Mouse (Mus musculus): ENCODE results near the gene Msrb1. TPM values are rescaled to one million over a fixed set of nuclear protein-coding genes. Genes with fewer than 3 reads are reported as not detected.
"Not testable (repeated sequence)": the region's sequence is repeated elsewhere in the genome, so short reads cannot be mapped to it uniquely, and the experiment has no call there.

Gene Msrb1
- polyA plus RNA-seq, 1 experiment from 2014 or later: 19.5 TPM

DNA sequence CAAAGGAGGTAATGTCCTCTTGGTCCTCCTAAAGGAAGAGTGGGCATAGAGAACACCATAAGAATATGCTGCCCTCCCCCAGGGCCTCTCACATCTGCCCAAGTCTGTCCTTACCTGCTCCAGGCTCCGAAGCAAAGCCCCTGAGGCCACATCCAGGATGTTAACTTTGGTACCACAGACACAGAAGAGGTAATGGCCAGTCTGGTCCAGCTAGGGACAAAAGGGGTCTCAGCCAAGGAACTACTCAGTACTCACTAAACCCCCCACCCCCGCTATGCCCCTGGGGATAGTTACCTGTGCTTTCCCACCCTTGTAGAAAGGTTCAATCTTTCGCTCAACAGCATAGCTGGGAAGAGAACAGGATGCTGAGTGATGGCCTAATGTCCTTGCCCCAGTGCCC is 30.6 kb upstream of the Msrb1 start:
- 95% methylated on average over 3 of the region's 3 CpGs for WGBS
- Histone ChIP-seq H3K27me3 (no peaks in the 10 kb centered on the region), H3K4me3 (replicated peaks) (peak overlapping the region; percentile 81; the same call in 1 of the 2 replicates), H3K9ac (0 out of 2 replicates have a peak overlapping the region, but pooled peaks have one; percentile 12), H3K36me3 (replicated peaks) (peaks cover 45% of the 10 kb centered on the region), H3K4me2 (peak overlapping the region; percentile 87; the same call in 1 of the 2 replicates), H3K4me1 (peaks cover 17% of the 10 kb centered on the region), H3K9me3 (no peaks in the 10 kb centered on the region), H3K27ac (no peak overlapping the region)
- no peak for ATAC-seq (ENCODE audit: low FRiP score)

DNA sequence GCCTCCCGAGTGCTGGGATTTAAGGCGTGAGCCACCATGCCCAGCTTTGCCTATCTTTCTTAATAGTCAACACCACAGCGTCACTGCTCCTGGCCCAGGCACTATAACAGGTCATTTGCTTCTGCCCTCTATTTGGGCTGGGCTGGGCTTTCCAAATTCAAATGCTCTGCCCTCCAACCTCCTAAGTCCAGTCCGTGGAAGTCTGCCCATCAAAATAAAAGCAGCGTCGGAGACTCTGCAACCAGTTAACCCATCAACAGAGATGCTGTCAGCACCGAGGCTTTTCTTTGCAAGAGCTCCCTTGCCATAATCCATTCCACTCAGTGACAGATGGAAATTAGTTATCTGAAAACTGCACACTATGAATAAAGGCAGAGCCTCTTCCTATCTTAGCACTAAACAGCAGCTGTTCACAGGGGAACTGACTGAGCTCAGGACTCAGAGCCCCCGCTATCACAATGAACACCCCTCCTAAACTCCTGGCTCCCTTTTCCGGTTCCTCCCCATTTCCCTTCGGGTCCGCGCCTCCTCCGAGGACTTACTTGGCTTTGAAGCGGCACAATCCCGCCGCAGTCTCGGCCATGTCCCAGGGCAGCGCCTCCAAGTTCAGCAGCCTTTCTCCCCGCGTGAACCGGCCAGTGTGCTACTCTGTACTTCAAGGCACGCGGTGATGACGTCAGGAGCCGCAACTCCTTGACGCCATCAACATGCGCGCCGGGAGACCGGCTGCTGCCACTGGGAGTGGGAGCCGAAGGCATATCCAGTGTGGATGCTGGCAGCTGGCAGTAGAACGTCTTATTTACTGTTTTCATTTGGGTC is 29.3 kb upstream of the Msrb1 start, which contains the start of gene Tbl3:
TSS of gene Tbl3 (minus strand) at position 679 of the 819 bp plus-strand sequence.
- peak within 1 kb of the TSS; percentile 75 for H3K9ac ChIP-seq
- peaks cover 31% of the 10 kb centered on the region for H3K36me3 ChIP-seq (replicated peaks)
- H3K27ac ChIP-seq: peak within 1 kb of the TSS; percentile 82
- ATAC-seq (ENCODE audit: low FRiP score): peak; percentile 90
- H3K4me1 ChIP-seq: peaks cover 17% of the 10 kb centered on the region
- H3K4me2 ChIP-seq: peak within 1 kb of the TSS; percentile 87
- no peaks in the 10 kb centered on the region for H3K27me3 ChIP-seq
- H3K9me3 ChIP-seq: no peaks in the 10 kb centered on the region
- WGBS: 4% methylated on average over 32 of the region's 32 CpGs
- H3K4me3 ChIP-seq (replicated peaks): peak within 1 kb of the TSS; percentile 81

GRCm38 (mm10) chr17:24707801-24708425 is 28.5 kb upstream of the Msrb1 start:
- peaks cover 25% of the 10 kb centered on the region for H3K36me3 ChIP-seq (replicated peaks)
- H3K27me3 ChIP-seq: no peaks in the 10 kb centered on the region
- H3K27ac ChIP-seq: peak overlapping the region; percentile 82
- peak overlapping the region; percentile 81 for H3K4me3 ChIP-seq (replicated peaks)
- peak; percentile 66 for ATAC-seq (ENCODE audit: low FRiP score)
- H3K4me1 ChIP-seq: peaks cover 17% of the 10 kb centered on the region
- H3K4me2 ChIP-seq: peak overlapping the region; percentile 87
- 5% methylated on average over 24 of the region's 24 CpGs for WGBS
- no peaks in the 10 kb centered on the region for H3K9me3 ChIP-seq
- H3K9ac ChIP-seq: peak overlapping the region; percentile 75

DNA sequence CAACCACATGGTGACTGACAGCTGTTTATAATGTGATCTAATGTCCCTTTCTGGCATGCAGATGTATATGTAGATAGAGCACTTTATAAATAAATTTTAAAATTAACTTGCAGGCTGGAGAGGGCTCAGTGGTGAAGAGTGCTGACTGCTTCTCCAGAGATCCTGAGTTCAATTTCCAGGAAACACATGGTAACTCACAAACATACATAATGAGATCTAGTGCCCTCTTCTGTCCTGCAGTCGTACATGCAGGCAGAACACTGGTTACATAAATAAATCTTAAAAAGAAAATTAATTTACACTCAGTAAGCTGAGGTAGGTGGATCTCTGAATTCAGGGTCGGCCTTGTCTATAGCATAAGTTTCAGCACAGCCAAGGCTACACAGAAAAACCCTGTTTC is 27.8 kb upstream of the Msrb1 start:
- H3K9me3 ChIP-seq: no peaks in the 10 kb centered on the region
- no peak overlapping the region for H3K9ac ChIP-seq
- H3K27ac ChIP-seq: no peak overlapping the region
- no peak overlapping the region for H3K4me3 ChIP-seq (replicated peaks)
- no peaks in the 10 kb centered on the region for H3K27me3 ChIP-seq
- WGBS: 33% methylated on average over 2 of the region's 2 CpGs
- no peak overlapping the region; the same call in 1 of the 2 replicates for H3K4me2 ChIP-seq
- peaks cover 19% of the 10 kb centered on the region for H3K36me3 ChIP-seq (replicated peaks)
- no peak for ATAC-seq (ENCODE audit: low FRiP score)
- peaks cover 17% of the 10 kb centered on the region for H3K4me1 ChIP-seq

- no peak for ATAC-seq (ENCODE audit: low FRiP score)
- no peak overlapping the region for H3K9ac ChIP-seq
- WGBS: 43% methylated on average over 6 of the region's 6 CpGs
- H3K4me2 ChIP-seq: no peak overlapping the region
- no peak overlapping the region for H3K4me3 ChIP-seq (replicated peaks)
- H3K9me3 ChIP-seq: no peaks in the 10 kb centered on the region
- no peak overlapping the region for H3K27ac ChIP-seq
- H3K4me1 ChIP-seq: peaks cover 13% of the 10 kb centered on the region
- H3K27me3 ChIP-seq: no peaks in the 10 kb centered on the region
- H3K36me3 ChIP-seq (replicated peaks): peaks cover 22% of the 10 kb centered on the region
These were observed 20.9 kb upstream of the Msrb1 start for GRCm38 (mm10) chr17:24715556-24715955.

DNA sequence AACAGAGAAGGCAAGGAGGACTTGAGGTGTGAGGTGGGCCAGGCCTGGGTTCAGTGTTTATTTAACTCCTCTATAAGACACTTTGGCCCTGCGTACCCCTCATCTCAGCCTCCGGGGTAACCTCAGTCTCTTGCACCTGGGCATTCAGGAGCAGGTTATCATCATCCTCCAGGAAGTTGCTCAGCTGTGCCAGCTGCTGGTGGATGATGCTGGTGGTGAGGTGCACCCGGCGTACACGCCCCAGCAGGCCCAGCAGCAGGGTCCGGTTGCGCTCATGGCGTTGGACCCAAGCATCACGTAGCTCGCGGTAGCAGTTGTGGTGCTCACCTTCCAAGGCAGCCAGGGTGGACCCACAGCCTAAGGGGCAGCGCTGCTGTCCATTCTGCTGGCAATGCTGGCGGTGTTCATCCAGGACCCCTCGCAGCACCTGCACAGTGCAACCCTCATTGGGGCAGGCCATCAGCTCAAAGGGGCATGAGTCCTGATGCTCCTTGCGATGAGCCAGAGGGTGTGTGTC is 20.2 kb upstream of the Msrb1 start:
- Histone ChIP-seq H3K36me3 (replicated peaks) (peaks cover 24% of the 10 kb centered on the region), H3K9me3 (no peaks in the 10 kb centered on the region), H3K27ac (no peak overlapping the region), H3K4me3 (replicated peaks) (no peak overlapping the region), H3K4me2 (no peak overlapping the region), H3K4me1 (peaks cover 17% of the 10 kb centered on the region), H3K27me3 (no peaks in the 10 kb centered on the region), H3K9ac (no peak overlapping the region)
- 98% methylated on average over 15 of the region's 15 CpGs for WGBS
- no peak for ATAC-seq (ENCODE audit: low FRiP score)

DNA sequence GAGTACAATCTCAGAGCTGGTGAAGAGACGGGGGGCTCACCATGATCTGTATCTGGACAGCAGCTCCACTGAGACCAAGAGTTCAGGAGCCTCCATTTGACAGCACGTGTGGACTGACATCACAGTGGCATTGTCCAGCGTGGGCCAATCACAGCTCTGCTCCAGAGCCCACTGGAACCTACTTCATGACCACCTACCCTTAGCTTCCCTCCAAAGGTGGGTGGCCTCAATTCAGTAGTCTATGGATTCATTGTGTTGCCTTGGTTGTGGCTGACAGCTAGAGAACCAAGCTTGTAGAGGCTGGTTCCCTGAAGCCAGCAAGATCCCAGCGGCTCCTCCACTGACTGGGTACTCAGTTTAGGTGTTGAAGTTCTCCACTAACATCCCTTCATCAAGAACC is 18.5 kb upstream of the Msrb1 start, which contains the start of the genes Rnf151 and Rps2:
TSS of gene Rnf151 (minus strand) at position 121 of the 400 bp plus-strand sequence.
TSS of gene Rps2 (plus strand) at position 174 of the 400 bp plus-strand sequence.
- Histone ChIP-seq H3K4me1 (peaks cover 34% of the 10 kb centered on the region), H3K4me2 (peak within 1 kb of the TSS; percentile 70), H3K9ac (peak within 1 kb of the TSS; percentile 89; the same call in 1 of the 2 replicates), H3K27me3 (no peaks in the 10 kb centered on the region), H3K36me3 (replicated peaks) (peaks cover 38% of the 10 kb centered on the region), H3K27ac (no peak within 1 kb of the TSS), H3K4me3 (replicated peaks) (peak within 1 kb of the TSS; percentile 87), H3K9me3 (no peaks in the 10 kb centered on the region)
- ATAC-seq (ENCODE audit: low FRiP score): no peak
- 81% methylated on average over 4 of the region's 4 CpGs for WGBS

GRCm38 (mm10) chr17:24718938-24719337 is 17.5 kb upstream of the Msrb1 start:
- Histone ChIP-seq H3K4me2 (peak overlapping the region; percentile 70), H3K4me1 (peaks cover 43% of the 10 kb centered on the region), H3K9ac (peak overlapping the region; percentile 89), H3K36me3 (replicated peaks) (peaks cover 38% of the 10 kb centered on the region), H3K4me3 (replicated peaks) (peak overlapping the region; percentile 87)
- not testable (repeated sequence) for H3K9me3 ChIP-seq; H3K27ac ChIP-seq; ATAC-seq (ENCODE audit: low FRiP score); H3K27me3 ChIP-seq
- 72% methylated on average over 5 of the region's 5 CpGs for WGBS

DNA sequence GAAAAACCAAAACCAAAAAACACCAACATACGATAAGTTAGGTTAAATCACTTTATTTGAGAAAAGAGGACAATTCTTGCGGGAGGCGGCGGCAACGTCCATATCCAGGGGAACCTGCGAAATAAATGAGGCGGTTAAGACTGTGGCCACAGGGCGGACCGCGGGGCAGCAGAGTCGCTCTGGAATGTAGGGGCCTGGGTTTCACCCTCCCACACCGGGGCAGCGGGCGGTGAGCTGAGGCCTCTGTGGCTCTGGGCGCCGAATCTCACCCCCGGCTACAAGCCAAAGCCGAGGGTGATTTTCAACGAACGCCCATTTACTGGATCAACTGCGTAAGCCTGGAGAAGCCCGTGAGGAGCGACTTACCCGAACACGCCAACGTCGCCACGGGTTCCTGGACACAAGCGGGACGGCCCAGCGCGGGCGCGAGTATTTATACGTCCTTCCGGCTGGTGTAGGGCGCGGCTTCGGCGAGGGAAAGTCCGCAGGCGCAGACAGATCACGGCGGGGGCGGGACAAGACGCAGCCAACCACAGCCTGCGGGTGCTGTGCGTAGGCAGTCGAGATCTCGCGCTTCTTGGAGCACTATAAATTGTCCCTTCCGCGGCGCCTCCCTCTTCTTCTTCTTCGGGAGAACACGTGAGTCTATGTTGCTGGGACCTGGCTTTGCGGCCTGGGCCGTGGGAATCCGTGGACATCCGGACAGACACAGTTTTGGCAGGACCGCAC is 16.8 kb upstream of the Msrb1 start:
- Histone ChIP-seq H3K4me2 (peak overlapping the region; percentile 84), H3K4me1 (peaks cover 46% of the 10 kb centered on the region), H3K4me3 (replicated peaks) (peak overlapping the region; percentile 87), H3K9ac (peak overlapping the region; percentile 89), H3K9me3 (no peaks in the 10 kb centered on the region), H3K27me3 (no peaks in the 10 kb centered on the region), H3K27ac (peak overlapping the region; percentile 90), H3K36me3 (replicated peaks) (peaks cover 38% of the 10 kb centered on the region)
- WGBS: under 1% methylated on average over 61 of the region's 61 CpGs
- ATAC-seq (ENCODE audit: low FRiP score): peak; percentile 98

- Histone ChIP-seq H3K9ac (peak overlapping the region; percentile 89), H3K4me3 (replicated peaks) (peak overlapping the region; percentile 87), H3K4me2 (peak overlapping the region; percentile 84), H3K36me3 (replicated peaks) (peaks cover 37% of the 10 kb centered on the region), H3K4me1 (peaks cover 46% of the 10 kb centered on the region)
- ATAC-seq (ENCODE audit: low FRiP score); H3K27ac ChIP-seq; H3K27me3 ChIP-seq; H3K9me3 ChIP-seq: not testable (repeated sequence)
- WGBS: 0% methylated on average over 11 of the region's 11 CpGs
These were observed 15.8 kb upstream of the Msrb1 start for GRCm38 (mm10) chr17:24720616-24721015.

DNA sequence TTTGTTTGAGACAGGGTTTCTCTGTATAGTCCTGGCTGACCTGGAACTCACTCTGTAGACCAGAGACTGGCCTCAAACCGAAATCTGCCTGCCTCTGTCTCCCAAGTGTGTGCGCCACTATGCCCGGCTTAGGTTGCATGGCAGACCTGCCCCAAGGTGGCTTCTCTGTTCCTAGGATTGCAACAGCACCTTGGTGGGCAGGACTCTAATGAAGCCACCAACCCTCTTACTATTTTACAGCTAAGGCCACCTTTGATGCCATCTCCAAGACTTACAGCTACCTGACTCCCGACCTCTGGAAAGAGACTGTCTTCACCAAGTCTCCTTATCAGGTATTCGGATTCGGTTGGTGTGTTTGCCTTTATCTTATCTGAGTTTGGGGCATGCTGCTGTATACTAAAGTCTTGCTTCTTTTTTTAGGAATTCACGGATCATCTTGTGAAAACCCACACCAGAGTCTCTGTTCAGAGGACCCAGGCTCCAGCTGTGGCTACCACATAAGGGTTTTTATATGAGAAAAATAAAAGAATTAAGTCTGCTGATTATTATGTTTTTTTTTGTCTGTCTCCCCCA is 15.0 kb upstream of the Msrb1 start:
- 65% methylated on average over 7 of the region's 7 CpGs for WGBS

More for the DNA sequence above, 15.0 kb upstream of the Msrb1 start:
- Histone ChIP-seq H3K4me2 (peak overlapping the region; percentile 84), H3K4me3 (replicated peaks) (peak overlapping the region; percentile 87), H3K9ac (peak overlapping the region; percentile 56), H3K36me3 (replicated peaks) (peaks cover 28% of the 10 kb centered on the region), H3K4me1 (peaks cover 46% of the 10 kb centered on the region)
- not testable (repeated sequence) for H3K27ac ChIP-seq; ATAC-seq (ENCODE audit: low FRiP score); H3K27me3 ChIP-seq; H3K9me3 ChIP-seq

Measured in forebrain, embryonic 12.5 days (tissue).